Mouse (Mus musculus) brain, embryonic 14.5 days (tissue): ENCODE measurements around the gene Kat8.

Experiments
- CTCF ChIP-seq: fragments of 200-500 bp; IDR thresholded peaks from 2 replicates; pipeline ENCODE4 v1.5.1; 2012; ENCODE audit warnings: inconsistent platforms, mild to moderate bottlenecking, moderate library complexity, borderline replicate concordance; ENCODE audit not compliant: insufficient read depth, insufficient read length; ENCODE audit errors: extremely low read depth
- POLR2A ChIP-seq: fragments of 200-500 bp; IDR thresholded peaks from 2 replicates; pipeline ENCODE4 v1.6.1; 2012; ENCODE audit warnings: mild to moderate bottlenecking, inconsistent platforms, borderline replicate concordance; ENCODE audit not compliant: poor library complexity, insufficient read depth, insufficient read length, severe bottlenecking; ENCODE audit errors: extremely low read depth

DNA sequence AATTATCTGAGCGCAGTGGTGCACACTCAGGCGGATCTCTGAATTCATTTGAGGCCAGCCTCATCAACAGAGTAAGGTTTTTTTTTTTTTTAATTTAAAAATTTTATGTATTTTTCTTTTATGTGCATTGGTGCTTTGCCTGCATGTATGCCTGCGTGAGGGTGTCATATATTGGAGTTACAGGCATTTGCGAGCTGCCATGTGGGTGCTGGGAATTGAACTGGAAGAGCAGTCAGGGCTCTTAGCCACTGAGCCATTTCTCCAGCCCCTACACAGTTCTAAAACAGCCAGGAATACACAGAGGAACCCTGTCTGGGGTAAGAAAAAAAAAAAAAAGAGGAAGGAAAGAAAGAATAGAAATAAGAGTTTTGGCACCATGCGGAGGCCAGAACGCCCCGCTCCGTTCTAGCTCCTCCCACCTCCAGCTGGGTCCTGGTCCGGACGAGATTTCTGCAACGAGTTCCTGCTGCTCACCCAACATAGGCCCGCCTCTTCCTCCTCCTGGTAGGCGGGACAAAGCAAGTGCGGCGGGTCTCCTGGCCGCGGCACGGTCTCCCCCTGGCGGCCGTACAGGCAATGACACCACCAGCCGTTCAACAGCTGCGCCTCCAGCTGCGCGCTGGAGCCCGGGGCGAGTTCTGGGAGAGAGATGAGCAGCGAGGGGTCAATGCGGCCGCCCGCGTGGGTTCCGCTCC lies 22.9 kb downstream of the Kat8 start:
- TF ChIP-seq CTCF (peak; percentile 93), POLR2A (peak; percentile 59; the same call in 1 of the 2 replicates)
